ENCODE assay signal across 8 mouse cellular contexts in genomic region chr15:98631493-98631892, GRCm38 (mm10). TPM values are rescaled to one million over a fixed set of nuclear protein-coding genes. Genes with fewer than 3 reads are reported as not detected.
DNase-seq lines count a peak whose midpoint lies in the region; ATAC-seq lines count a peak whose summit lies in the region.

No protein-coding gene starts in this region.

- peak overlapping the region; percentile 70 for H3K9ac ChIP-seq in intestine, embryonic 15.5 days
- H3K9ac ChIP-seq in liver, embryonic 16.5 days (ENCODE audit: low read depth, low read length) = no peak overlapping the region
- H3K9ac ChIP-seq in neural tube, embryonic 11.5 days (ENCODE audit: low read length) = no peak overlapping the region; the same call in 1 of the 2 replicates

- peaks cover 14% of the 10 kb centered on the region for H3K27me3 ChIP-seq in intestine, embryonic 15.5 days (replicated peaks)
- peaks cover 95% of the 10 kb centered on the region for H3K27me3 ChIP-seq in liver, embryonic 16.5 days (ENCODE audit: control insufficient read depth, insufficient read depth, low read depth, low read length)
- H3K27me3 ChIP-seq in neural tube, embryonic 11.5 days (ENCODE audit: control insufficient read depth, insufficient read depth, low read length) = peaks cover 36% of the 10 kb centered on the region

- H3K9me3 ChIP-seq in intestine, embryonic 15.5 days = no peaks in the 10 kb centered on the region
- H3K9me3 ChIP-seq in liver, embryonic 16.5 days (replicated peaks; ENCODE audit: control insufficient read depth, low read length) = 0 out of 2 replicates have a peak, but pooled peaks cover 2% of the 10 kb centered on the region
- no peaks in the 10 kb centered on the region for H3K9me3 ChIP-seq in neural tube, embryonic 11.5 days (ENCODE audit: control insufficient read depth, low read length)

- H3K4me3 ChIP-seq in intestine, embryonic 15.5 days (replicated peaks) = peak overlapping the region; percentile 89
- no peak overlapping the region for H3K4me3 ChIP-seq in liver, embryonic 16.5 days (ENCODE audit: low read depth, low read length)
- peak overlapping the region; percentile 82 for H3K4me3 ChIP-seq in neural tube, embryonic 11.5 days (ENCODE audit: low read depth, low read length)

- DNase-seq in 3T3-L1 (ENCODE audit: low read depth, low spot score) = peak; percentile 73
- peak; percentile 90 for DNase-seq in MN1 (ENCODE audit: low spot score)
- DNase-seq in cerebellum, postnatal 14 days = peak; percentile 78 to 96
- peak; percentile 90 for DNase-seq in gastrocnemius, postnatal 14 days
- DNase-seq in neural tube, embryonic 11.5 days (ENCODE audit: low spot score) = peak; percentile 91
- DNase-seq in thymus, postnatal 10 days (ENCODE audit: low spot score in 2 of 2) = peak; percentile 68 to 93

- H3K4me1 ChIP-seq in intestine, embryonic 15.5 days (replicated peaks) = peaks cover 61% of the 10 kb centered on the region
- peaks cover 15% of the 10 kb centered on the region for H3K4me1 ChIP-seq in liver, embryonic 16.5 days (ENCODE audit: control insufficient read depth, low read depth, low read length)
- H3K4me1 ChIP-seq in neural tube, embryonic 11.5 days (ENCODE audit: control insufficient read depth, insufficient read depth, low read length) = peaks cover 43% of the 10 kb centered on the region

- peak overlapping the region; percentile 70; the same call in 1 of the 2 replicates for H3K27ac ChIP-seq in intestine, embryonic 15.5 days
- H3K27ac ChIP-seq in liver, embryonic 16.5 days (ENCODE audit: low read length) = no peak overlapping the region
- H3K27ac ChIP-seq in neural tube, embryonic 11.5 days (ENCODE audit: low read depth, low read length) = no peak overlapping the region

- peak overlapping the region; percentile 94 for H3K4me2 ChIP-seq in intestine, embryonic 15.5 days (replicated peaks)
- no peak overlapping the region for H3K4me2 ChIP-seq in liver, embryonic 16.5 days (ENCODE audit: low read depth, low read length)
- H3K4me2 ChIP-seq in neural tube, embryonic 11.5 days (ENCODE audit: low read depth) = peak overlapping the region; percentile 96

- 2% methylated on average over 18 of the region's 18 CpGs for WGBS in intestine, embryonic 15.5 days
- WGBS in liver, embryonic 16.5 days (ENCODE audit: insufficient replicate concordance) = under 1% methylated on average over 18 of the region's 18 CpGs
- under 1% methylated on average over 18 of the region's 18 CpGs for WGBS in neural tube, embryonic 11.5 days

- ATAC-seq in intestine, embryonic 15.5 days = peak; percentile 27
- peak; percentile 17; the same call in 1 of the 2 replicates for ATAC-seq in liver, embryonic 16.5 days (ENCODE audit: low read depth)
- peak; percentile 43; the same call in 1 of the 2 replicates for ATAC-seq in neural tube, embryonic 11.5 days (ENCODE audit: insufficient read depth, low FRiP score, low TSS enrichment)

- no peaks in the 10 kb centered on the region for H3K36me3 ChIP-seq in intestine, embryonic 15.5 days
- no peaks in the 10 kb centered on the region for H3K36me3 ChIP-seq in liver, embryonic 16.5 days (ENCODE audit: control insufficient read depth, insufficient read depth)
- no peaks in the 10 kb centered on the region for H3K36me3 ChIP-seq in neural tube, embryonic 11.5 days (ENCODE audit: control insufficient read depth, insufficient read depth, low read length)

- intact Hi-C loops in gastrocnemius, postnatal 14 days (cut with DNase I; ENCODE audit: low total_unique reads) = no loop called here

RNA-seq across cellular contexts. Expression of gene Cacnb3, which starts 0.9 kb away (rescaled TPM):
- 1 to 10 TPM; 6.6 to 9.5 TPM for total RNA-seq in gastrocnemius, postnatal 14 days (2021)
- 24.9 and 26.7 TPM in 2 replicates for polyA plus RNA-seq in intestine, embryonic 15.5 days (2015; fragmentation: Nextera tagmentation; extraction: Ambion mirVana)
- polyA plus RNA-seq in liver, embryonic 16.5 days (2015; fragmentation: Nextera tagmentation; extraction: Ambion mirVana) = 0.55 and 0.84 TPM in 2 replicates
- polyA plus RNA-seq in neural tube, embryonic 11.5 days (2014; fragmentation: Nextera tagmentation; extraction: Ambion mirVana) = 57.4 and 58.4 TPM in 2 replicates

RNA-seq across cellular contexts. Expression of gene Adcy6, which starts 21.6 kb away (rescaled TPM):
- 10 to 100 TPM; 33.1 to 36.4 TPM for total RNA-seq in gastrocnemius, postnatal 14 days (2021)
- 21.4 and 23.0 TPM in 2 replicates for polyA plus RNA-seq in intestine, embryonic 15.5 days (2015; fragmentation: Nextera tagmentation; extraction: Ambion mirVana)
- 6.1 and 8.3 TPM in 2 replicates for polyA plus RNA-seq in liver, embryonic 16.5 days (2015; fragmentation: Nextera tagmentation; extraction: Ambion mirVana)
- 11.4 and 12.7 TPM in 2 replicates for polyA plus RNA-seq in neural tube, embryonic 11.5 days (2014; fragmentation: Nextera tagmentation; extraction: Ambion mirVana)

RNA-seq across cellular contexts. Expression of gene Ddx23, which starts 31.2 kb away (rescaled TPM):
- total RNA-seq in gastrocnemius, postnatal 14 days (2021) = 10 to 100 TPM; 45.1 to 48.1 TPM
- 23.3 and 23.7 TPM in 2 replicates for polyA plus RNA-seq in intestine, embryonic 15.5 days (2015; fragmentation: Nextera tagmentation; extraction: Ambion mirVana)
- 9.0 and 10.0 TPM in 2 replicates for polyA plus RNA-seq in liver, embryonic 16.5 days (2015; fragmentation: Nextera tagmentation; extraction: Ambion mirVana)
- 19.5 and 24.1 TPM in 2 replicates for polyA plus RNA-seq in neural tube, embryonic 11.5 days (2014; fragmentation: Nextera tagmentation; extraction: Ambion mirVana)

RNA-seq across cellular contexts. Expression of gene Rnd1, which starts 45.8 kb away (rescaled TPM):
- 1 to 10 TPM in 1 of 2 experiments, under 1 TPM in 1; 0.40 to 1.2 TPM for total RNA-seq in gastrocnemius, postnatal 14 days (2021)
- polyA plus RNA-seq in intestine, embryonic 15.5 days (2015; fragmentation: Nextera tagmentation; extraction: Ambion mirVana) = 0.97 and 1.1 TPM in 2 replicates
- 0.78 and 1.1 TPM in 2 replicates for polyA plus RNA-seq in liver, embryonic 16.5 days (2015; fragmentation: Nextera tagmentation; extraction: Ambion mirVana)
- polyA plus RNA-seq in neural tube, embryonic 11.5 days (2014; fragmentation: Nextera tagmentation; extraction: Ambion mirVana) = 5.2 and 5.3 TPM in 2 replicates

Comparison
In these comparisons a context has a peak if more than half of its experiments do, and no peak if none do; other contexts are left out.
1. RNA of gene Cacnb3, which starts 0.9 kb away (polyA plus RNA-seq): 57.4 to 58.4 TPM in neural tube, embryonic 11.5 days and 24.9 to 26.7 TPM in intestine, embryonic 15.5 days; 0.55 to 0.84 TPM in liver, embryonic 16.5 days; every median in the first group is over 10 times any median in the second.
2. Peak in every context shown above with its lines, with median percentiles within 50 percentile points of each other: DNase-seq and ATAC-seq.